Mouse (Mus musculus) adrenal gland, postnatal 36 days (tissue): ENCODE results near the gene Ppp1r9b. TPM values are rescaled to one million over a fixed set of nuclear protein-coding genes. Genes with fewer than 3 reads are reported as not detected.
"Not testable (repeated sequence)": the region's sequence is repeated elsewhere in the genome, so short reads cannot be mapped to it uniquely, and the experiment has no call there.

ENCODE experiments used
- DNase-seq, 2 experiments: peaks; one replicate each; pipeline ENCODE4 v3.0.0; 2021; ENCODE audit warnings: mixed read lengths in 1 of 2
- total RNA-seq, 2 experiments: library from RNA; stranded (reverse); gene quantifications; 2 replicates each; pipeline ENCODE4 v1.2.3; 2021

The Ppp1r9b gene
- total RNA-seq, 2 experiments from 2014 or later: 119 to 120 TPM

GRCm38 (mm10) chr11:94997596-94997995, 6.8 kb downstream of the Ppp1r9b start:
- no peak for DNase-seq

- DNase-seq: no peak
Observed at GRCm38 (mm10) chr11:94998041-94998531, 7.3 kb downstream of the Ppp1r9b start.

- no peak for DNase-seq
Observed at GRCm38 (mm10) chr11:95000128-95000527, 9.3 kb downstream of the Ppp1r9b start.

- DNase-seq: peak in 1 of 2 experiments; percentile 73
Observed at GRCm38 (mm10) chr11:95000548-95000947, 9.7 kb downstream of the Ppp1r9b start.

- DNase-seq: peak; percentile 81 to 83
Observed at GRCm38 (mm10) chr11:95001058-95001457, 10.2 kb downstream of the Ppp1r9b start.

GRCm38 (mm10) chr11:95001584-95002347, 10.9 kb downstream of the Ppp1r9b start:
- DNase-seq: no peak

- no peak for DNase-seq
Observed at GRCm38 (mm10) chr11:95002705-95003104, 11.9 kb downstream of the Ppp1r9b start.

GRCm38 (mm10) chr11:95004136-95004936, 13.5 kb downstream of the Ppp1r9b start:
- no peak for DNase-seq

- no peak for DNase-seq
Observed at GRCm38 (mm10) chr11:95004937-95005198, 14.0 kb downstream of the Ppp1r9b start.

GRCm38 (mm10) chr11:95006038-95006437, 15.2 kb downstream of the Ppp1r9b start:
- DNase-seq: no peak

GRCm38 (mm10) chr11:95006525-95007219, 15.8 kb downstream of the Ppp1r9b start:
- peak; percentile 86 to 93 for DNase-seq

GRCm38 (mm10) chr11:95007418-95007817, 16.6 kb downstream of the Ppp1r9b start:
- DNase-seq: no peak

GRCm38 (mm10) chr11:95008661-95009628, 18.1 kb downstream of the Ppp1r9b start:
- no peak for DNase-seq

- peak; percentile 65 to 75 for DNase-seq
Observed at GRCm38 (mm10) chr11:95009629-95010014, 18.8 kb downstream of the Ppp1r9b start, which contains the start of gene Samd14. Gene Samd14, plus strand, starts transcription at chr11:95009879.

GRCm38 (mm10) chr11:95010141-95010739, 19.4 kb downstream of the Ppp1r9b start:
- DNase-seq: peak in 1 of 2 experiments; percentile 37

- DNase-seq: not testable (repeated sequence)
Observed at GRCm38 (mm10) chr11:95010841-95011403, 20.1 kb downstream of the Ppp1r9b start.

GRCm38 (mm10) chr11:95011416-95011815, 20.6 kb downstream of the Ppp1r9b start:
- DNase-seq: no peak

- DNase-seq: no peak
Observed at GRCm38 (mm10) chr11:95012075-95012474, 21.2 kb downstream of the Ppp1r9b start.

- DNase-seq: no peak
Observed at GRCm38 (mm10) chr11:95012487-95012886, 21.7 kb downstream of the Ppp1r9b start.

- DNase-seq: no peak
Observed at GRCm38 (mm10) chr11:95015484-95015883, 24.6 kb downstream of the Ppp1r9b start.
